Mouse (Mus musculus) heart, embryonic 15.5 days (tissue): ENCODE measurements at regions not wholly inside any gene's neighbourhood (a gene's known extent, or its start where the extent isn't known, plus 50 kb on each side); places are given as distances from the start of the nearest gene placed in this dataset.

ENCODE experiments used
- ATAC-seq: fragments of 200-750 bp; cut with Nextera tagmentation; replicated peaks from 2 replicates; pipeline ENCODE4 v1.8.0; 2017; ENCODE audit warnings: low read depth, moderate TSS enrichment; ENCODE audit not compliant: insufficient number of reproducible peaks, insufficient read depth, low FRiP score
- H3K27ac ChIP-seq: fragments of 300-500 bp; sonication (generic); 2 replicates; pipeline ENCODE4 v1.5.1; 2015; ENCODE audit warnings: mild to moderate bottlenecking, inconsistent platforms
- H3K27me3 ChIP-seq: fragments of 300-500 bp; sonication (generic); 2 replicates; pipeline ENCODE4 v1.6.1; 2015; ENCODE audit warnings: inconsistent platforms
- H3K36me3 ChIP-seq: fragments of 300-500 bp; sonication (generic); 2 replicates; pipeline ENCODE4 v1.6.1; 2015; ENCODE audit warnings: mild to moderate bottlenecking, inconsistent platforms
- H3K4me1 ChIP-seq: fragments of 300-500 bp; sonication (generic); replicated peaks from 2 replicates; pipeline ENCODE4 v1.6.1; 2015; ENCODE audit warnings: inconsistent platforms
- H3K4me2 ChIP-seq: fragments of 300-500 bp; sonication (generic); 2 replicates; pipeline ENCODE4 v1.6.1; 2015; ENCODE audit warnings: inconsistent platforms, mild to moderate bottlenecking, moderate library complexity
- H3K4me3 ChIP-seq: fragments of 300-500 bp; sonication (generic); 2 replicates; pipeline ENCODE4 v1.5.1; 2015; ENCODE audit warnings: mild to moderate bottlenecking, inconsistent platforms
- H3K9ac ChIP-seq: fragments of 300-500 bp; sonication (generic); 2 replicates; pipeline ENCODE4 v1.6.1; 2015; ENCODE audit warnings: mild to moderate bottlenecking, inconsistent platforms
- H3K9me3 ChIP-seq: fragments of 300-500 bp; sonication (generic); replicated peaks from 2 replicates; pipeline ENCODE4 v1.6.1; 2016; ENCODE audit warnings: inconsistent platforms
- WGBS: fragments of 180-500 bp; shearing (Covaris S2); methylation state at CpG from one replicate; pipeline ENCODE4 v1.1.7; 2015; ENCODE audit warnings: mixed read lengths; 5-methylcytosine and 5-hydroxymethylcytosine counted together

- 40% methylated on average over 13 of the region's 13 CpGs for WGBS
- no peak for ATAC-seq
Observed at GRCm38 (mm10) chr16:9195821-9196220, 365.9 kb downstream of the 1810013L24Rik start.

GRCm38 (mm10) chr16:9198903-9199532 is 369.1 kb downstream of the 1810013L24Rik start:
- no peak for ATAC-seq
- no peaks in the 10 kb centered on the region for H3K4me1 ChIP-seq
- WGBS: 83% methylated on average over 1 of the region's 1 CpGs
- no peak overlapping the region for H3K9ac ChIP-seq
- H3K27ac ChIP-seq: no peak overlapping the region
- H3K4me3 ChIP-seq: no peak overlapping the region
- no peaks in the 10 kb centered on the region for H3K27me3 ChIP-seq
- no peaks in the 10 kb centered on the region for H3K9me3 ChIP-seq
- no peak overlapping the region for H3K4me2 ChIP-seq
- H3K36me3 ChIP-seq: no peaks in the 10 kb centered on the region

More at GRCm38 (mm10) chr16:9195821-9196220, 365.9 kb downstream of the 1810013L24Rik start:
- H3K9ac ChIP-seq: no peak overlapping the region
- H3K36me3 ChIP-seq: no peaks in the 10 kb centered on the region
- H3K4me3 ChIP-seq: no peak overlapping the region
- peaks cover 7% of the 10 kb centered on the region; the same call in 1 of the 2 replicates for H3K4me1 ChIP-seq
- no peak overlapping the region for H3K4me2 ChIP-seq
- H3K9me3 ChIP-seq: peaks cover 3% of the 10 kb centered on the region; the same call in 1 of the 2 replicates
- no peaks in the 10 kb centered on the region for H3K27me3 ChIP-seq
- H3K27ac ChIP-seq: no peak overlapping the region

GRCm38 (mm10) chr16:9208602-9209001 is 378.7 kb downstream of the 1810013L24Rik start:
- H3K9me3 ChIP-seq: no peaks in the 10 kb centered on the region
- H3K4me2 ChIP-seq: no peak overlapping the region
- H3K27me3 ChIP-seq: no peaks in the 10 kb centered on the region
- H3K27ac ChIP-seq: no peak overlapping the region
- H3K36me3 ChIP-seq: no peaks in the 10 kb centered on the region
- H3K4me1 ChIP-seq: peaks cover 2% of the 10 kb centered on the region; the same call in 1 of the 2 replicates
- no peak for ATAC-seq
- no peak overlapping the region for H3K4me3 ChIP-seq
- 79% methylated on average over 4 of the region's 4 CpGs for WGBS
- H3K9ac ChIP-seq: no peak overlapping the region

GRCm38 (mm10) chr16:9211485-9211884 is 381.6 kb downstream of the 1810013L24Rik start:
- H3K4me1 ChIP-seq: peaks cover 2% of the 10 kb centered on the region; the same call in 1 of the 2 replicates
- H3K27me3 ChIP-seq: no peaks in the 10 kb centered on the region
- no peak overlapping the region for H3K4me2 ChIP-seq
- H3K4me3 ChIP-seq: no peak overlapping the region
- H3K27ac ChIP-seq: no peak overlapping the region
- no peaks in the 10 kb centered on the region for H3K9me3 ChIP-seq
- no peaks in the 10 kb centered on the region for H3K36me3 ChIP-seq
- ATAC-seq: no peak
- 24% methylated on average over 6 of the region's 6 CpGs for WGBS
- H3K9ac ChIP-seq: no peak overlapping the region

GRCm38 (mm10) chr16:9215131-9215530 is 385.2 kb downstream of the 1810013L24Rik start:
- WGBS: 34% methylated on average over 1 of the region's 1 CpGs
- H3K4me1 ChIP-seq: peaks cover 2% of the 10 kb centered on the region; the same call in 1 of the 2 replicates
- no peaks in the 10 kb centered on the region for H3K9me3 ChIP-seq
- no peaks in the 10 kb centered on the region for H3K36me3 ChIP-seq
- H3K4me2 ChIP-seq: no peak overlapping the region
- no peak for ATAC-seq
- H3K9ac ChIP-seq: no peak overlapping the region
- no peak overlapping the region for H3K4me3 ChIP-seq
- H3K27me3 ChIP-seq: no peaks in the 10 kb centered on the region
- H3K27ac ChIP-seq: no peak overlapping the region

- no peak for ATAC-seq
- Histone ChIP-seq H3K27me3 (no peaks in the 10 kb centered on the region), H3K9ac (no peak overlapping the region), H3K4me2 (no peak overlapping the region), H3K4me1 (no peaks in the 10 kb centered on the region), H3K9me3 (no peaks in the 10 kb centered on the region), H3K27ac (no peak overlapping the region), H3K36me3 (no peaks in the 10 kb centered on the region), H3K4me3 (no peak overlapping the region)
- 80% methylated on average over 7 of the region's 7 CpGs for WGBS
Observed at GRCm38 (mm10) chr16:9217361-9217760, 387.5 kb downstream of the 1810013L24Rik start.

- no peaks in the 10 kb centered on the region for H3K36me3 ChIP-seq
- no peak for ATAC-seq
- H3K4me1 ChIP-seq: no peaks in the 10 kb centered on the region
- no peaks in the 10 kb centered on the region for H3K9me3 ChIP-seq
- no peak overlapping the region for H3K4me3 ChIP-seq
- no peaks in the 10 kb centered on the region for H3K27me3 ChIP-seq
- H3K27ac ChIP-seq: no peak overlapping the region
- H3K9ac ChIP-seq: no peak overlapping the region
- H3K4me2 ChIP-seq: no peak overlapping the region
Observed at GRCm38 (mm10) chr16:9230178-9230577, 400.3 kb downstream of the 1810013L24Rik start.

GRCm38 (mm10) chr16:9242099-9242498 is 412.2 kb downstream of the 1810013L24Rik start:
- H3K27ac ChIP-seq: no peak overlapping the region
- no peaks in the 10 kb centered on the region for H3K36me3 ChIP-seq
- H3K9me3 ChIP-seq: no peaks in the 10 kb centered on the region
- H3K4me1 ChIP-seq: no peaks in the 10 kb centered on the region
- H3K9ac ChIP-seq: no peak overlapping the region
- H3K4me3 ChIP-seq: no peak overlapping the region
- WGBS: 91% methylated on average over 4 of the region's 4 CpGs
- no peaks in the 10 kb centered on the region for H3K27me3 ChIP-seq
- H3K4me2 ChIP-seq: no peak overlapping the region
- ATAC-seq: no peak

GRCm38 (mm10) chr16:9247198-9247597 is 417.3 kb downstream of the 1810013L24Rik start:
- Histone ChIP-seq H3K27ac (no peak overlapping the region), H3K4me3 (no peak overlapping the region), H3K4me2 (no peak overlapping the region), H3K9me3 (no peaks in the 10 kb centered on the region), H3K4me1 (no peaks in the 10 kb centered on the region), H3K27me3 (no peaks in the 10 kb centered on the region), H3K9ac (no peak overlapping the region), H3K36me3 (no peaks in the 10 kb centered on the region)
- no peak for ATAC-seq
- 68% methylated on average over 3 of the region's 3 CpGs for WGBS

GRCm38 (mm10) chr16:9253054-9253453 is 423.2 kb downstream of the 1810013L24Rik start:
- Histone ChIP-seq H3K4me1 (no peaks in the 10 kb centered on the region), H3K27me3 (no peaks in the 10 kb centered on the region), H3K27ac (no peak overlapping the region), H3K4me2 (no peak overlapping the region), H3K9me3 (no peaks in the 10 kb centered on the region), H3K9ac (no peak overlapping the region), H3K4me3 (no peak overlapping the region), H3K36me3 (no peaks in the 10 kb centered on the region)
- WGBS: 79% methylated on average over 1 of the region's 1 CpGs
- no peak for ATAC-seq

GRCm38 (mm10) chr16:9255351-9255750 is 425.5 kb downstream of the 1810013L24Rik start:
- Histone ChIP-seq H3K9ac (no peak overlapping the region), H3K4me3 (no peak overlapping the region), H3K4me2 (no peak overlapping the region), H3K27me3 (no peaks in the 10 kb centered on the region), H3K27ac (no peak overlapping the region), H3K36me3 (no peaks in the 10 kb centered on the region), H3K9me3 (no peaks in the 10 kb centered on the region), H3K4me1 (no peaks in the 10 kb centered on the region)
- 40% methylated on average over 3 of the region's 3 CpGs for WGBS
- no peak for ATAC-seq

GRCm38 (mm10) chr16:9260966-9261365 is 431.1 kb downstream of the 1810013L24Rik start:
- Histone ChIP-seq H3K27me3 (no peaks in the 10 kb centered on the region), H3K36me3 (no peaks in the 10 kb centered on the region), H3K27ac (no peak overlapping the region), H3K9ac (no peak overlapping the region), H3K9me3 (no peaks in the 10 kb centered on the region), H3K4me1 (no peaks in the 10 kb centered on the region), H3K4me2 (no peak overlapping the region), H3K4me3 (no peak overlapping the region)
- 82% methylated on average over 3 of the region's 3 CpGs for WGBS
- no peak for ATAC-seq
